Mouse (Mus musculus): ENCODE data around the gene Zbtb16. TPM values are rescaled to one million over a fixed set of nuclear protein-coding genes. Genes with fewer than 3 reads are reported as not detected.

The Zbtb16 gene
- polyA plus RNA-seq, 2 experiments from 2014 or later = not detected

GRCm38 (mm10) chr9:48742150-48742549, 93.9 kb downstream of the Zbtb16 start:
- ATAC-seq = no peak

GRCm38 (mm10) chr9:48741433-48742077, 94.5 kb downstream of the Zbtb16 start:
- ATAC-seq = no peak

DNA sequence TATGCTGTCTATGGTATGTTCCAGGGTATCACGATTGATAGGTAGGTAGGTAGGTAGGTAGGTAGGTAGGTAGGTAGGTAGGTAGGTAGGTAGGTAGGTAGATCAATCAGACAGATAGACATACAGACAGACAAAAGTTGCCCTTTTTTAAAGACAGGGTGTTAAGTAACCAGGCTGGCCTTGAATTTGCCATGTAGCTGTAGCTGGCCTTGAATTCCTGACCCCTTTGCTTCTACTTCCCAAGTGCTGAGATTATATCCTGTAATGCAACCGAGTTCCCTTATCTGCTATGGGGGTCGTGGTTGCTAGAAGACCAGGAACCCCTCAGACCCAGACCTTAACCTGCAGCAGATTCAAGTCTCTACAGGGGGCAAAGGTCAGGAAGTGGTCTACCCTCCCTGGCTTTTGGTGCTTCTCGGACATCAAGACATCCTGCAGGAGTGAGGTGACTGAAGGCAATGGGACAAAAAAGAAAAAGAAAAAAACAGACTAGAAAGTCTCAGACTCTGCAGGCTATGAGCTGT, 95.2 kb downstream of the Zbtb16 start:
- ATAC-seq = no peak

- ATAC-seq = peak; percentile 85
Observed at GRCm38 (mm10) chr9:48740098-48740505, 95.9 kb downstream of the Zbtb16 start.

DNA sequence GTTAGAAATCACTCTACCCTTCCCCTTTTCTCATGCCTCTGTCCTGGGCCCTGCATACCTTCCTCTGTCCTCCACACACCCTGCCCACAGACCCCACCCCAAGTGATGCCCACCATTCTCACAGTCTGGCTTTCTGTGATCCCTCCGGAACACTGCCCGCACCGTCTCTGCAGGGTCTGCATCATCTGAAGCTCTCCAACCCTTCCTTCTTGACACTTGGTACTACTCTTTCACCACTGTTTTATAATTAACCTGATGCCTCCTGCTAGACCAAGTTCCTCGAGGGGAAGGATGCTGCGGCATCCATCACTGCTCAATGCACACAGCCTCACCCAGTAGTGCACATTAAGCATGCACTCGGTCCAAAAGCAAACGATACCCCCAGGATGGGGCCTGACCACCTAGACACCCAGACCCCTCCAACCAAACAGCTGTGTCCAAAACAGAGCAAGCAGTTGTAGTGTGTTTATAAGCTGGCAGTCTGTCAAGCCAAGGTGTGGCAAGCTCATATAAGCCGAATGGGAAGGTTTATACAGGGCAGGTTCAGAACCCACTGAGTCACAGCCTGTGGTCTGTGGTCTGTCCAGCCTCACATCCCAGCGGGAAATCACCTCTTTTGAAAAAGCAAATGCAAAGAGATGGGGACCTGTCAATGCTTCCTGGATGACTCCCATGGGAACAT, 97.1 kb downstream of the Zbtb16 start:
- no peak for ATAC-seq

GRCm38 (mm10) chr9:48737911-48738310, 98.1 kb downstream of the Zbtb16 start:
- no peak for ATAC-seq

DNA sequence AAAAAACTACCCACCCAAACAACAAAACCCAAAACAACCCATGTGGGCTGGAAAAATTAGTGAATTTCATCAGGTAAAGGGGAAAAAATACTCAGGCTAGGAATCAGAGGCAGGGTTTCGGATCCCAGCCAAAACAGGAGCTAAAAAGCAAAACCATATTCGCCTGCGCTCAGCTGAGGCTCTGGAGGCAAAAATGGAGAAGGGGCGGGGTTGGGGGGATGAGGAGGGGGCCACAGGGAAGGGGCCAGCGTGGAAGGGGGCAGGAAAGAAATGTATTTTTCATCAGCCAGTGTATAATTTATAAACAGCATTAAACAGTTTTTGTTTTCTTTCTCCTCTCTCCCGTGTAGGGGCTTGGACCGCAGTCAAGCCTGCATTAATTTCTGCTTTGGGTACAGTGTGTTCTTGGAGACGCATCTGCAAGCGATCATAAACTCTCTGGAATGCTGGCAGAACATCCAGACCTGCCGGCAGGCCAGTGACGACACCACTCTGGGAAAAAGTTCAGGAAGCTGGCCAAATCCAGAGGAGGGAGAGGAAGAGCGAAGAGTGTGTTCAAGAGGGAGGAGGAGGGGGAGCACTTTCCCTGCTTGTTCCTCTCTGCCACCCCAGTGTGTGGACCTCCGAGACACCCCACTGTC, 98.7 kb downstream of the Zbtb16 start:
- ATAC-seq = no peak

DNA sequence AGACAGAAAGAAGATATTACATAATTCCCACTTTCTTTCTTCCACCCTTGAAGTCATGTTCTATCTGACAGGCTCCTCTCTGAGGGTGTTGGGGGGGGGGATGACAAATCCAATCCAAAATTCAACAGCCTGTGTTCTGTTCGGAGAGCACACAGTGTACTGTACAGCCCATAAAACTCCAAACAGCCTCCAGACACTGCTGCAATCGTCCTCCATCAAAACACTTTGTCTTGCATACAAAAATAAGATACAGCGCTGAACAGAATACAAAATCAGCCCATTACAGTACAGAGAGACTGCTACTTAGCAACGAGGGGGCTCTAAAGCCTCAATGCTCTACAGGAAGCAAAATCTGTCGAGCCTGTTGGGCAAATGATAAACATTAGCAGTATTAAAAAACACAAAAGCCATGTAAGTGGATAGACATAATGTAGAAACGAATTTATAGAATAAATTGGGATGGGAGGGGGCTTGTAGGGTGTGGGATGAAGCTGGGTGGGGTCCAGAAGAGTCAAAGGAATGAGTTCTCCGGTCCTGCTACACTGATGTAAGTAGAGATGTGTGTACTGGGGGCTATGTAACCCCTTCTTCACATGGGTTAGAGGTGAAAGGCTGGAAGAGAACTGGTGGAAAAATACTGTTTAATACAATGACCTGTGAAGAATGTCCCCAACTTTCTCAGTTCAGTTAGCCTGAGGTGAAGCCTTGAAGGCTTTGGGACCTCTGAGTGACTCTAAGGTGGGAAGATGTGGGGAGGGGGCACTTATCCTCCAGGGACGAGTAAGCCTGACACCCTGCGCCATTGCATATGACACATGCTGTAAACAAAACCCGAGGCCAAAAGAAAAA, 99.4 kb downstream of the Zbtb16 start:
- ATAC-seq = no peak

DNA sequence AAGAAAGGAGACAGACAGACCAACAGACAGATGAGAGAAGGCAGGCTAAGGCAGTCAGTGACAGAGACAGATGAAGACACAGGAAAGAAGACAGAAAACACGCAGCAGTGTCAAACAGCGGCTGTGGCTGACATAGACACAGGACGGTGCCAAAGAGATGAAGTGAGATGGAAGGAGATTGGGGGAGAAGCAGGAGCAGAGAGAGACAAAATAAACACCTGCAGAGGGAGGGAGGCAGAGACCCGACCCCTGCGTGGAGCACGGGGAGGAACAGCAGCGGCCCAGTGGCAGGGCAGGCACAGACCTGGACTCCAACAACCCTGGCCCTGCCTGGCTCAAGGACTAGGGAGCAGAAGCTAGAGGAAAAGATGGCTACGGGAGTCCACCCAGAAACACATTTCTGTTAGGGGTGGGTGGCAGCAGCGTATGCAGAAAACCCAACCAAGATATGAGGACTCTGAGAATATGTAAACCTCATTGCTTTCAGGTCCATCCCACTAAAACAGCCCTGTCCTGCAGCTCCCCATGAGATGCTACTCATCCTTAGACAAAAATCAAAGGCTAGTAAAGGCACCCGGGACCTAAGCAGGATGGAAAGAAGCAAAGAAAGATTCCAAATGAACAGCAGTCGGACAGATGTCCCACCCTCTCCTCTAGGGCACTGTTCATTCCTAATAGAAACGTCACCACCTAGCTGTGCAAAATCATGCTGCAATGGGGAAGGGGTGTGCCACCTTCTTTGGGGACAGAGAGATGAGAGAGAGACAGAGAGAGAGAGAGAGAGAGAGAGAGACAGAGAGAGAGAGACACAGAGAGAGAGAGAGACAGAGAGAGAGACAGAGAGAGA, 100.3 kb downstream of the Zbtb16 start:
- ATAC-seq = no peak

GRCm38 (mm10) chr9:48734725-48735465, 101.1 kb downstream of the Zbtb16 start:
- no peak for ATAC-seq

GRCm38 (mm10) chr9:48733817-48734544, 102.0 kb downstream of the Zbtb16 start:
- no peak for ATAC-seq

DNA sequence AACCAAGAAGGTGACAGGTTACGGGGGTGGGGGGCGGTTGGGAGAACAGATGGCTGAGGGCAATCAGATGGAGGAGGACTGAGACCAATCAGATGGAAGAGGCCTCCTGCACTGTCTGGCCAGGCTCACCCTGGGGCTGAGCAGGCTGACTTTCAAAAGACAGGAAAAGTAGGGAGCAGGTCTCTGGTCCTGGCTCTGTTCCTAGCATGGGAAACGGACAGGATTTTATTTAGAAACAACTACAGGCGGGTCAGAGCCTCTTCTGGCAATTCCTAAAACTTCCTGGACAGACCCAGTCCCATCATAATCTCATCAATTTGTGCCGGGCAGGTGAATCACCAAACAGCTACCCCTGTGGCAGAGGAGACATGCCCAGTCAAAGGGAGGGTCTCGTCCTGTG, 102.9 kb downstream of the Zbtb16 start:
- no peak for ATAC-seq

DNA sequence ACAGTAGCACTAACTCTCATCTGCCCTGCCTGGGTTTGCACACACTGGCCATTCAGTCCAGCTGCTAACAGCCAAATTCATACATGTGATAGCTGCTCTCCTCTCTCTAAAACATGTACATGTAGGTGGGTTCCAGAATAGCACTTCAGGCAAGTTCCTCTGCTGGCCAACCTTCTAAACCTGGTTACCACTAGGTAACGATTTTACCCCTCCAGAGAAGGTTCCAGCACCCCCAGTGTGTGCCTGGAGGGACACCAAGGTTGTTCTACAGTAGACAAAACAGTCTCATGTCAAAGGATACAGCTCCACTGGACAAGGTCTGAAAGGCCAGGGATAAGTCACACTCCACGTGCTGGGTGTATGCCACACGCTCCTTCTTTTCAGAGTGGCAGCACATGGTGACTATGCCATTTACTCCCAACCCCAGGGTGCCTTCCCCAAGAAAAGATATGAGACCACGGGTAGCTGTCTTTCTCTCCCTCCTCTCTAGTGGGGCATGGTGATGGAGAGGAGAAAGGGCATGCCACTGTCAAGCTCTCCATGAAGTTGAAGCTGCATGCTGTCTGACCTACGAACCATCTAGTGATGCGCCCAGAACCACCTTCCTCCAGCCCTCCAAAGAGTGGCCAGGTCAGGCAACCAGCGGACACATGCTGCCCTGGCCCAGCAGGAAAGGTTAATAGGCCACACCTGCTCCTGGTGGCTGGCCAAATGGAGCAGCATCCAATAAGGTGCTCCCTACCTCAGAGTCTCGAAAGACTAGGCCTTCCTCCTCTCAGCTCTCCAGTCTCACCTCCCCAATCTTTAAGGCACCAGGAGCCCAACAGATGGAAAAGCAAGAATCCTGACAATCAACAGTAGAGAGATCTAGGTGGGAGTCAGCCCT, 104.1 kb downstream of the Zbtb16 start:
- ATAC-seq = no peak

- ATAC-seq = no peak
Observed at GRCm38 (mm10) chr9:48730446-48730979, 105.5 kb downstream of the Zbtb16 start.

- ATAC-seq = no peak
Observed at GRCm38 (mm10) chr9:48729471-48729870, 106.6 kb downstream of the Zbtb16 start.

DNA sequence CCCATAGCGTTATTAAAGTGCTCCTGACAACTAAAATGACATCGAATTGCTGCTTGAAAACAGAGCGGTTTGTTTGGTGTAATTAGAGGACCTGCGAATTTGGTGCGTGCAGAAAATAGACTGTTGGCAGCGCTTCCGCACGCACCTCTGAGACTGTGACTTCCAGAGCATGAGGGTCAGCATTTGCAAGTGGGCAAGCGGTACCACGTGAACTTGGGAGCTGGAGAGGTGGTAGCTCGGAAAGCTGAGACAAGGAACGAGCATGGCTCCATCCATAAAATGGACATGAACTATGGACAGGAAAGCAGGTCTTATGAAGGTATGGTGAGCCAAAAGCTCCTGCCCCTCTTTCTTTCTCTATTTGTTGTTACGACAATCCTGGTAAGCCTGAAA, 107.3 kb downstream of the Zbtb16 start:
- no peak for ATAC-seq

- ATAC-seq = no peak
Observed at GRCm38 (mm10) chr9:48728083-48728730, 107.8 kb downstream of the Zbtb16 start.

GRCm38 (mm10) chr9:48726341-48726740, 109.7 kb downstream of the Zbtb16 start:
- ATAC-seq = no peak
